Mouse (Mus musculus) MEL (cell line): ENCODE measurements around the gene Mrm1. TPM values are rescaled to one million over a fixed set of nuclear protein-coding genes. Genes with fewer than 3 reads are reported as not detected.
A peak's percentile ranks its signal among the peaks of the same experiment; 100 is the strongest.

Source experiments
- DNase-seq: peaks from one replicate; pipeline ENCODE4 v3.0.0; 2011; ENCODE audit warnings: low read depth, low spot score
- H3K27ac ChIP-seq: 2 replicates; pipeline ENCODE4 v1.5.1; 2012; ENCODE audit warnings: low read depth, mild to moderate bottlenecking, control low read depth, low read length, moderate library complexity; ENCODE audit not compliant: control insufficient read depth
- H3K27me3 ChIP-seq, 2 experiments: fragments of 150-350 bp in 1 of 2; sonication (generic) in 1 of 2; 2 replicates each; pipeline ENCODE4 v1.6.1; 2012; ENCODE audit warnings: low read length in 2 of 2, mild to moderate bottlenecking in 2 of 2, improper control_type of control experiment in 1 of 2, moderate library complexity in 1 of 2; ENCODE audit not compliant: insufficient read depth in 2 of 2, control insufficient read depth in 1 of 2
- H3K36me3 ChIP-seq, 2 experiments: 2 replicates each; pipeline ENCODE4 v1.6.1; 2012 to 2014; ENCODE audit warnings: low read length in 2 of 2, improper control_type of control experiment in 1 of 2, inconsistent platforms in 1 of 2, mild to moderate bottlenecking in 1 of 2; ENCODE audit not compliant: insufficient read depth in 2 of 2, control insufficient read depth in 1 of 2
- H3K4me1 ChIP-seq, 2 experiments: fragments of 150-350 bp in 1 of 2; sonication (generic) in 1 of 2; 2 replicates each; pipeline ENCODE4 v1.6.1; 2012; ENCODE audit warnings: low read length in 2 of 2, improper control_type of control experiment in 1 of 2, mild to moderate bottlenecking in 1 of 2; ENCODE audit not compliant: insufficient read depth in 2 of 2, control insufficient read depth in 1 of 2
- H3K4me3 ChIP-seq, 2 experiments: fragments of 150-350 bp in 1 of 2; sonication (generic) in 1 of 2; 2 replicates each; pipeline ENCODE4 v1.5.1; 2012; ENCODE audit warnings: low read depth in 2 of 2, low read length in 2 of 2, mild to moderate bottlenecking in 2 of 2, moderate library complexity in 2 of 2, control low read depth in 1 of 2, improper control_type of control experiment in 1 of 2; ENCODE audit not compliant: control insufficient read depth in 1 of 2, insufficient read depth in 1 of 2
- H3K79me2 ChIP-seq: 2 replicates; pipeline ENCODE4 v1.6.1; 2012; ENCODE audit warnings: mild to moderate bottlenecking, low read length, moderate library complexity; ENCODE audit not compliant: control insufficient read depth, poor library complexity, insufficient read depth
- H3K9ac ChIP-seq: 2 replicates; pipeline ENCODE4 v1.6.1; 2012; ENCODE audit warnings: low read depth, mild to moderate bottlenecking, control low read depth, low read length, moderate library complexity; ENCODE audit not compliant: control insufficient read depth, poor library complexity, severe bottlenecking
- H3K9me3 ChIP-seq: fragments of 150-350 bp; sonication (generic); replicated peaks from 2 replicates; pipeline ENCODE4 v1.6.1; 2012; ENCODE audit warnings: mild to moderate bottlenecking, low read length, improper control_type of control experiment, moderate library complexity; ENCODE audit not compliant: insufficient read depth
- BHLHE40 ChIP-seq: IDR thresholded peaks from 2 replicates; pipeline ENCODE4 v1.6.1; 2012; ENCODE audit warnings: low read depth, mild to moderate bottlenecking, inconsistent platforms, low read length, improper control_type of control experiment, borderline replicate concordance
- CHD1 ChIP-seq: IDR thresholded peaks from 2 replicates; pipeline ENCODE4 v1.6.1; 2012; ENCODE audit warnings: low read depth, mild to moderate bottlenecking, inconsistent platforms, low read length, improper control_type of control experiment
- CHD2 ChIP-seq: IDR thresholded peaks from 2 replicates; pipeline ENCODE4 v1.6.1; 2011; ENCODE audit warnings: low read length, improper control_type of control experiment
- CTCF ChIP-seq, 3 experiments: IDR thresholded peaks in 2 of 3; conservative IDR thresholded peaks in 1 of 3; 2 replicates each; pipeline ENCODE4 v1.5.1; 2011 to 2012; ENCODE audit warnings: low read length in 3 of 3, low read depth in 2 of 3, mild to moderate bottlenecking in 2 of 3, improper control_type of control experiment in 1 of 3, inconsistent platforms in 1 of 3, mixed read lengths in 1 of 3, moderate library complexity in 1 of 3; ENCODE audit not compliant: control insufficient read depth in 1 of 3, insufficient read depth in 1 of 3, poor library complexity in 1 of 3, severe bottlenecking in 1 of 3
- ELF1 ChIP-seq: IDR thresholded peaks from 2 replicates; pipeline ENCODE4 v1.6.1; 2014; ENCODE audit warnings: low read depth, mild to moderate bottlenecking, inconsistent platforms, low read length, improper control_type of control experiment, moderate library complexity
- GABPA ChIP-seq: IDR thresholded peaks from 2 replicates; pipeline ENCODE4 v1.6.1; 2012; ENCODE audit warnings: low read depth, mild to moderate bottlenecking, inconsistent platforms, low read length, improper control_type of control experiment, moderate library complexity
- GATA1 ChIP-seq: IDR thresholded peaks from 2 replicates; pipeline ENCODE4 v1.6.1; 2011; ENCODE audit warnings: low read depth, low read length, improper control_type of control experiment
- MAX ChIP-seq: IDR thresholded peaks from 2 replicates; pipeline ENCODE4 v1.6.1; 2011; ENCODE audit warnings: low read length, improper control_type of control experiment
- MAZ ChIP-seq: IDR thresholded peaks from 2 replicates; pipeline ENCODE4 v1.6.1; 2012; ENCODE audit warnings: low read depth, mild to moderate bottlenecking, inconsistent platforms, low read length, improper control_type of control experiment
- MEF2A ChIP-seq: IDR thresholded peaks from 2 replicates; pipeline ENCODE4 v1.6.1; 2014; ENCODE audit warnings: low read depth, mild to moderate bottlenecking, inconsistent platforms, low read length, improper control_type of control experiment; ENCODE audit not compliant: poor library complexity, insufficient replicate concordance, severe bottlenecking; ENCODE audit errors: extremely low read depth
- MXI1 ChIP-seq: IDR thresholded peaks from 2 replicates; pipeline ENCODE4 v1.6.1; 2011; ENCODE audit warnings: mild to moderate bottlenecking, low read depth, low read length, improper control_type of control experiment
- MYC ChIP-seq: IDR thresholded peaks from 2 replicates; pipeline ENCODE4 v1.6.1; 2011; ENCODE audit warnings: low read depth, mild to moderate bottlenecking, low read length, improper control_type of control experiment, moderate library complexity
- NRF1 ChIP-seq: IDR thresholded peaks from 2 replicates; pipeline ENCODE4 v1.6.1; 2014; ENCODE audit warnings: low read depth, mild to moderate bottlenecking, inconsistent platforms, low read length, improper control_type of control experiment, moderate library complexity; ENCODE audit not compliant: poor library complexity, insufficient read depth, severe bottlenecking
- POLR2A ChIP-seq, 2 experiments: IDR thresholded peaks; 2 replicates each; pipeline ENCODE4 v1.6.1; 2011 to 2012; ENCODE audit warnings: low read length in 2 of 2, mild to moderate bottlenecking in 2 of 2, control low read depth in 1 of 2, improper control_type of control experiment in 1 of 2, low read depth in 1 of 2, moderate library complexity in 1 of 2; ENCODE audit not compliant: control insufficient read depth in 1 of 2, insufficient read depth in 1 of 2, poor library complexity in 1 of 2
- POLR2AphosphoS5 ChIP-seq: IDR thresholded peaks from 2 replicates; pipeline ENCODE4 v1.6.1; 2012; ENCODE audit warnings: low read depth, borderline replicate concordance, mild to moderate bottlenecking, inconsistent platforms, low read length, moderate library complexity, mixed read lengths
- RAD21 ChIP-seq: IDR thresholded peaks from 2 replicates; pipeline ENCODE4 v1.6.1; 2011; ENCODE audit warnings: mild to moderate bottlenecking, low read depth, low read length, improper control_type of control experiment
- UBTF ChIP-seq: IDR thresholded peaks from 2 replicates; pipeline ENCODE4 v1.6.1; 2012; ENCODE audit warnings: low read depth, mild to moderate bottlenecking, inconsistent platforms, low read length, improper control_type of control experiment, moderate library complexity, borderline replicate concordance; ENCODE audit not compliant: insufficient read depth
- USF1 ChIP-seq: IDR thresholded peaks from 2 replicates; pipeline ENCODE4 v1.6.1; 2014; ENCODE audit warnings: low read depth, mild to moderate bottlenecking, inconsistent platforms, low read length, improper control_type of control experiment, moderate library complexity
- USF2 ChIP-seq, 2 experiments: IDR thresholded peaks; 2 replicates each; pipeline ENCODE4 v1.6.1; 2011 to 2012; ENCODE audit warnings: improper control_type of control experiment in 2 of 2, low read length in 2 of 2, borderline replicate concordance in 1 of 2, inconsistent platforms in 1 of 2, low read depth in 1 of 2, mild to moderate bottlenecking in 1 of 2; ENCODE audit not compliant: insufficient read depth in 1 of 2
- ZC3H11A ChIP-seq: IDR thresholded peaks from 2 replicates; pipeline ENCODE4 v1.6.1; 2012; ENCODE audit warnings: low read depth, mild to moderate bottlenecking, inconsistent platforms, low read length, improper control_type of control experiment
- ZKSCAN1 ChIP-seq: IDR thresholded peaks from 2 replicates; pipeline ENCODE4 v1.6.1; 2012; ENCODE audit warnings: low read depth, mild to moderate bottlenecking, inconsistent platforms, low read length, improper control_type of control experiment, moderate library complexity
- ZMIZ1 ChIP-seq: IDR thresholded peaks from 2 replicates; pipeline ENCODE4 v1.6.1; 2012; ENCODE audit warnings: low read depth, mild to moderate bottlenecking, inconsistent platforms, low read length, improper control_type of control experiment, moderate library complexity
- ZNF384 ChIP-seq: IDR thresholded peaks from 2 replicates; pipeline ENCODE4 v1.6.1; 2012; ENCODE audit warnings: low read depth, mild to moderate bottlenecking, inconsistent platforms, low read length, improper control_type of control experiment
- polyA plus RNA-seq, 2 experiments: library from polyadenylated mRNA; stranded (reverse) in 1 of 2; unstranded in 1 of 2; fragments of >175 nt in 1 of 2; fragments of >200 nt in 1 of 2; gene quantifications; 2 replicates each; pipeline versions ENCODE4 v1.2.1 to v1.2.4; 2012; ENCODE audit warnings: low replicate concordance in 2 of 2, low read depth in 1 of 2; ENCODE audit not compliant: insufficient read length in 2 of 2, insufficient read depth in 1 of 2, missing spikeins in 1 of 2
- total RNA-seq: library from RNA; depleted of rRNA; stranded (reverse); fragments of 300-350 nt; gene quantifications from 2 replicates; pipeline ENCODE4 v1.2.3, GENCODE M21; 2012

Gene Mrm1
- total and polyA plus RNA-seq, 3 experiments = 23.2 to 41.6 TPM; not detected in 1

DNA sequence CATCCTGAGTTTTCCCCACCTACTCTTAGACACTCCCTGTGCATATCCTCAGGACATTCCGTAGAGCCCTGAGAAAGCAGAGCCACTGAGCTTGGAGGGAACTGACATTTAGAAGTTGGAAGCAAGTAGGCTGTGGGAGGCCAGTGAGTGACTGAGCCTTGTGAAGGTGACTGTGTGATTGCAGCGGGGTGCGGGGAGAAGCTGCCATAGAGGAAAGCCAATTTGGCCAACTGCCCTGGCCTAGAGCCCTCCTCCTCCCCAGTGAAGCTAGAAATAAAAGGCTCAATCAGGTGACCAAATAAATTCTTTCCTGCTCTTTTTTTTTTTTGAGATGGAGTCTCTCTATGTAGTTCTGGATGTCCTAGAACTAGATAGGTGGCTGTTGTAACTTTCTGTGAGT is 6.9 kb upstream of the Mrm1 start:
- Histone ChIP-seq H3K27me3 (no peaks in the 10 kb centered on the region), H3K4me3 (no peak overlapping the region), H3K27ac (peak overlapping the region; percentile 29), H3K4me1 (peaks cover 17 to 65% of the 10 kb centered on the region in 2 experiments), H3K79me2 (peaks cover 38% of the 10 kb centered on the region), H3K36me3 (peaks cover 3 to 61% of the 10 kb centered on the region in 2 experiments), H3K9ac (no peak overlapping the region), H3K9me3 (no peaks in the 10 kb centered on the region)
- TF ChIP-seq ZNF384 (peak; percentile 74), USF1 (peak; percentile 47; the same call in 1 of the 2 replicates), UBTF (no peak)
- DNase-seq = no peak

GRCm38 (mm10) chr11:84825261-84825807 is 6.0 kb upstream of the Mrm1 start:
- Histone ChIP-seq H3K36me3 (peaks cover 3 to 65% of the 10 kb centered on the region in 2 experiments), H3K9me3 (no peaks in the 10 kb centered on the region)
- DNase-seq = no peak
- TF ChIP-seq MXI1 (no peak), ZMIZ1 (no peak), POLR2A (IDR thresholded peaks at IDR 0.05; ENCODE audit: control insufficient read depth in 1 of 2, insufficient read depth in 1 of 2, low read depth in 1 of 2, low read length in 2 of 2, poor library complexity in 1 of 2) (no peak), MYC (no peak), RAD21 (no peak), ZC3H11A (no peak), UBTF (no peak), BHLHE40 (no peak), GATA1 (no peak), ZKSCAN1 (no peak), ZNF384 (no peak), MEF2A (no peak)
- TF ChIP-seq, all 39 proteins: peak for 0
- Histone ChIP-seq H3K4me3 (no peak overlapping the region), H3K79me2 (peaks cover 44% of the 10 kb centered on the region), H3K9ac (no peak overlapping the region), H3K4me1 (peaks cover 17 to 72% of the 10 kb centered on the region in 2 experiments), H3K27me3 (no peaks in the 10 kb centered on the region), H3K27ac (no peak overlapping the region; the same call in 1 of the 2 replicates)

- peak overlapping the region; percentile 95 for H3K27ac ChIP-seq
- H3K9ac ChIP-seq = peak overlapping the region; percentile 40; the same call in 1 of the 2 replicates
- peak; percentile 98 for DNase-seq
- no peaks in the 10 kb centered on the region for H3K9me3 ChIP-seq
- no peaks in the 10 kb centered on the region for H3K27me3 ChIP-seq
- H3K79me2 ChIP-seq = peaks cover 51% of the 10 kb centered on the region
- H3K36me3 ChIP-seq = peaks cover 3 to 57% of the 10 kb centered on the region in 2 experiments
- H3K4me3 ChIP-seq = peak overlapping the region in 1 of 2 experiments; percentile 6; a peak in 1 of 4 replicates
- peaks cover 17 to 64% of the 10 kb centered on the region in 2 experiments for H3K4me1 ChIP-seq
- TF ChIP-seq MAZ = peak; percentile 100; the same call in 1 of the 2 replicates
- TF ChIP-seq MEF2A = no peak
- peak; percentile 63 for TF ChIP-seq CHD2
- peak; percentile 64; the same call in 1 of the 2 replicates for TF ChIP-seq BHLHE40
- TF ChIP-seq MAX = peak; percentile 65
- TF ChIP-seq CHD1 = no peak
- no peak for TF ChIP-seq USF2 (IDR thresholded peaks at IDR 0.05; ENCODE audit: borderline replicate concordance in 1 of 2, insufficient read depth in 1 of 2, low read depth in 1 of 2, low read length in 2 of 2)
- no peak for TF ChIP-seq CTCF (IDR thresholded peaks at IDR 0.05 in 2 of 3, conservative IDR thresholded peaks at IDR 0.05 in 1 of 3; ENCODE audit: control insufficient read depth in 1 of 3, insufficient read depth in 1 of 3, low read depth in 2 of 3, low read length in 3 of 3, poor library complexity in 1 of 3, severe bottlenecking in 1 of 3)
- TF ChIP-seq POLR2AphosphoS5 = no peak
- TF ChIP-seq ELF1 = no peak; the same call in 1 of the 2 replicates
- no peak for TF ChIP-seq GABPA
- no peak for TF ChIP-seq ZC3H11A
- TF ChIP-seq NRF1 = 0 out of 2 replicates have a peak, but pooled peaks have one; percentile 7
- TF ChIP-seq ZNF384 = no peak; the same call in 1 of the 2 replicates
Measured at GRCm38 (mm10) chr11:84823484-84823897, 4.2 kb upstream of the Mrm1 start.
